Mouse (Mus musculus) gastrocnemius, postnatal 4 days (tissue): ENCODE data around the gene D630003M21Rik. TPM values are rescaled to one million over a fixed set of nuclear protein-coding genes. Genes with fewer than 3 reads are reported as not detected.

ENCODE experiments used
- DNase-seq, 2 experiments: peaks; one replicate each; pipeline ENCODE4 v3.0.0; 2021 to 2022; ENCODE audit warnings: low spot score in 2 of 2, mixed read lengths in 2 of 2
- microRNA-seq: library from miRNA; unstranded; fragments of <30 nt; microRNA quantifications from one replicate; pipeline ENCODE4 v1.2.0, GENCODE M21; 2021
- total RNA-seq, 2 experiments: library from RNA; stranded (reverse); gene quantifications; 2 replicates each; pipeline ENCODE4 v1.2.3; 2021

Gene D630003M21Rik
- total RNA-seq, 2 experiments from 2014 or later = 4.2 to 5.4 TPM

DNA sequence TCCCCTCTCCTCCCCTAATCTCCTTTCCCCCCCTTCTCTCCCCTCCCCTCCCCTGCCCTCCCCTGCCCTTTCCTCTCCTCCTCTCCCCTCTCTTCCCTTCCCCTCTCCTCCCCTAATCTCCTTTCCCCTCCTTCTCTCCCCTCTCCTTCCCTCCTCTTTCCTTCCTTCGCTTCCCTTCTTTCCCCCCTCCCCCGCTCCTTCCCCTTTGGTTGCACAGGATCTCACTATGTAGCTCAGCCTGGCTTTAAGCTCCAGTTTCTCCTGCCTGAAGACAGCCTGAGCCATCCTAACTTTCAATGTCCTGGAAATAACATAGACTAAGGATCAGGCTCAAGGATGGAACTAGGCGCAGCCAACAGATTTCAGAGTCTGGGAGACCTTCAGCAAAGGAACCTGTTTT is 85.2 kb downstream of the D630003M21Rik start:
- no peak for DNase-seq

DNA sequence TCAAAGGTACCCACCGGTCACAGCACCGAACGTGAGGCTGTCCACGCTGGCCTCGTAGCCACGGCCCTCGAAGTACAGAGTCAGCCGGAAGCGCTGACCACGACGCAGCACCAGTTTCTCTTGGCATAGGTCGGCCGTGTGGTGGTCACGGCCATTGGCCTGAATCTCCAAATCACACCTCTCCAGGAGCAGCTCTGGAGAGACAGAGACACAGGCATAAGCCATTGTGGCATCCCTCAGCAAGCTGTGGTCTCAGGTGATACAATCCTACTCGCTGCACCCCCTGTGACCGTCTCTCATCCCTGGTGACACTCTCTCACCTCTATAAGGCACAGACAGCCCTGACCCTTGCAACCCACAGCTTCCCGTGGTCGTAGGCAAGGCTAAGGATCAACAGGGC is 86.0 kb downstream of the D630003M21Rik start:
- no peak for DNase-seq

GRCm38 (mm10) chr2:158141690-158142440 is 87.2 kb downstream of the D630003M21Rik start:
- no peak for DNase-seq

DNA sequence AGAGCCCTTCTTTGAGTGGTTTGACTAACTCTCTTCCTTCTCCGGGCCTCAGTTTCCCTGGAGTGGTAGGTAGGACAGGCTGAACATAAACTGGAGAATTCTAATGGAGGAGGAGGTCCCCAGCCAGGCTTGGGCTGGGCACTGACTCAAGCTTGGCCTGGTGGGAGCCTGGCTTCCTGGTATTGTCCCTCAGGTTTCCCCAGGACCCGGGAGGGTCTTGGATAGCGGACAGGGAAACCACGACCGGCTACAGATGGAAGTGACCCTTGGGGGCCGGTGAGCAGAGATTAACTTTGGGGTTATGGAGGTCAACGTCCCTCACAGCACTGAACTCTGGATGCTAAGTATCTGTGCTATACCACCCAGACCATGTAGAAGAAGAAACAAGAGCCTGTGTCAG is 87.8 kb downstream of the D630003M21Rik start:
- no peak for DNase-seq

- no peak for DNase-seq
These were observed 88.4 kb downstream of the D630003M21Rik start for GRCm38 (mm10) chr2:158140664-158141063.

DNA sequence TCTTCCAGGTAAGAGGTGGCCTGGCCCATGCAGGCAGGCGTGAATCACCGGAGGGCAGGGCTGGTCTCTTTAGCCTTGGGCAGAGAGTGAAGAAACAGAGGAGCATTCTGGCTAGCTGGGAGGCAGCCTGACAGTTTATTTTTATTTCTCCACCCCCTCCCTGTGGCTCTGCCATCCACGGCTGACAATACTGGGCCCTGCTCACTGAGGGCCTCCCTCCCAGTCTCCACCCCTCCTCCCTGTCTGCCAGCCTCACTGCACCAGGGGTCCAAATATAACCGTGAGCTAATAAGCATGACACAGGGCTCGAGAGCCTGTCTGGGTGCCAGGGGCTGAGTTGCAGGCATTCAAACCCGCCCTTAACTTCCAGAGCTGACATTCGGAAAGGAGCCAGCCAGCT is 89.4 kb downstream of the D630003M21Rik start:
- DNase-seq = peak in 1 of 2 experiments; percentile 66

- DNase-seq = no peak
These were observed 90.2 kb downstream of the D630003M21Rik start for GRCm38 (mm10) chr2:158138778-158139177.

GRCm38 (mm10) chr2:158137771-158138170 is 91.3 kb downstream of the D630003M21Rik start:
- no peak for DNase-seq

DNA sequence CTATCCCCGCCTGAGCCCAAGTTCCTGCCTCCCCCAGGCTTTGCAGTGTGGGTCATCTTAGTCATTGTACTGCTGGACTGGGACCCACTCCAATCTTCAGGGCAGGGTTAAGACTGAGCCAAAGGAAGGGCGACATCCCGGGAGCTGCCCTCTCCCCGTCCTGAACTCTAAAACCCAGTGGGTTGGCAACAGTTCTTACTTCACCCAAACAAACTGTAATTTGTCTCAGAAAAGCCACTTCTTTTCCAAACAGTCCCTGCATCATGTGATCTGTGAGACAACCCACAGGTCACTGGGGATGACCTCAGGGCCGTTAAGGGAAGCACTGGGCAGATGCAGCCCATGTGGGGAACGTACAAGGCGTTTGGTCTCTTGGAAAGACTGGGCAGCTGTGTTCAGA is 92.8 kb downstream of the D630003M21Rik start:
- DNase-seq = no peak

DNA sequence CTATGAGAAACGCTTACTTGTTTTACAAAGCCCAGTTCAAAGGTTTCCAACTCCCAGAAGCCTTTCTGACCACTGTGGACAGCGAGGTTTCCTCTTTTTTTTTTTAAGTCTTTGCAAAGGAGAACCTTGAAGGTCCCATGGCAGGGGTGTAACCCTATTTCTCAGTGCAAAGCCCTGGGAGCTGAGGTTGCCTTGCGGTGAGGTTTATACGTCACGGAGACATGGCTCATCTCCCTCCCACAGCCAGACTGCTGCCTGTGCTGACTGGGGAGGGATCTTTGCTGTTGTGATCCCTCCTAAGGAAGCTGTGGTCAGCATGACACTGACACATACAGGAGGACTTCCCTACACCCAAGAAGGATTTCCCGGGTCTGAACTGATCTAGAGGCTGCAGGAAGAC is 96.0 kb downstream of the D630003M21Rik start:
- DNase-seq = no peak

Small RNA genes within 50 kb of the gene (microRNA-seq; reads per million reads assigned to microRNA genes)
- not detected for gene Mir7685

Other genes with a start within 250 kb of the D630003M21Rik start
- gene Tti1, start 200.8 kb downstream of the D630003M21Rik start, total RNA-seq = 10 to 100 TPM; 20.9 to 24.3 TPM
- 10 to 100 TPM; 47.9 to 54.9 TPM for gene Rprd1b, start 200.7 kb downstream of the D630003M21Rik start, total RNA-seq
- gene Tgm2, start 82.8 kb downstream of the D630003M21Rik start, total RNA-seq = 100 to 1,000 TPM in 1 of 2 experiments, 10 to 100 TPM in 1; 81.0 to 130 TPM
- gene Bpi, start 28.9 kb upstream of the D630003M21Rik start, total RNA-seq = not detected
- 10 to 100 TPM in 1 of 2 experiments, 1 to 10 TPM in 1; 10.0 to 10.9 TPM for gene Lbp, start 77.3 kb upstream of the D630003M21Rik start, total RNA-seq
- under 1 TPM; 0.13 to 0.15 TPM for gene Snhg11, start 146.4 kb upstream of the D630003M21Rik start, total RNA-seq
- 10 to 100 TPM; 25.6 to 27.4 TPM for gene Ralgapb, start 180.6 kb upstream of the D630003M21Rik start, total RNA-seq